Mouse (Mus musculus) yolk sac, embryonic 10.5 days (tissue): ENCODE data around the gene Cct3.
"Not testable (repeated sequence)": the region's sequence is repeated elsewhere in the genome, so short reads cannot be mapped to it uniquely, and the experiment has no call there.

Experiments
- DNase-seq: peaks from one replicate; pipeline ENCODE4 v3.0.0-alpha.2; 2017; ENCODE audit warnings: low spot score

Cct3 gene

GRCm38 (mm10) chr3:88361096-88361495 lies 64.2 kb downstream of the Cct3 start:
- DNase-seq: no peak

- DNase-seq: no peak
Observed at GRCm38 (mm10) chr3:88361612-88362313, 64.8 kb downstream of the Cct3 start.

- DNase-seq: no peak
Observed at GRCm38 (mm10) chr3:88363700-88364099, 66.8 kb downstream of the Cct3 start.

GRCm38 (mm10) chr3:88364337-88364736 lies 67.4 kb downstream of the Cct3 start, which contains the start of gene Paqr6:
Gene Paqr6, plus strand, starts transcription at chr3:88364584.
- DNase-seq: peak; percentile 51

- DNase-seq: no peak
Observed at GRCm38 (mm10) chr3:88365705-88366361, 68.9 kb downstream of the Cct3 start.

- not testable (repeated sequence) for DNase-seq
Observed at GRCm38 (mm10) chr3:88366830-88367428, 70.0 kb downstream of the Cct3 start.

DNA sequence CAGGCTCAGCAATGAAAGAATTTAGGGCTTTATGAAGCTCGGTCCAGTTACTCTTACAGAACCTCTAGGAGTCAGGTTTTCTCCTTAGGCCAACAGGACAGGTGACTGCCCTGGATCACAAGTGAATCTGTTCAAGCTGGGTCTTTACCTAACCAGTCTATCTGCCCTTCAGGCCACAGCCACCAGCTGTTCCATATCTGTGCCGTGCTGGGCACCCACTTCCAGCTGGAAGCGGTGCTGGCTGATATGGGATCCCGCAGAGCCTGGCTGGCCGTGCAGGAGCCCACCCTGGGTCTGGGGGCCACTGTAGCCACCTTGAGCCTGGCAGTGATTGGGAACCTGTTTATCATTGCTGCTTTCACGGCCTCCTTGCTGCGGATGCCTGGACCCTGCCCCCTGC lies 70.6 kb downstream of the Cct3 start:
- DNase-seq: not testable (repeated sequence)

- not testable (repeated sequence) for DNase-seq
Observed at GRCm38 (mm10) chr3:88368511-88368910, 71.6 kb downstream of the Cct3 start.
